Mouse (Mus musculus): ENCODE measurements around the gene Synpo2. TPM values are rescaled to one million over a fixed set of nuclear protein-coding genes. Genes with fewer than 3 reads are reported as not detected.
A peak's percentile ranks its signal among the peaks of the same experiment; 100 is the strongest.
"Not testable (repeated sequence)": the region's sequence is repeated elsewhere in the genome, so short reads cannot be mapped to it uniquely, and the experiment has no call there.

Gene Synpo2
- polyA plus RNA-seq, 1 experiment from 2014 or later = 1.1 TPM

- H3K9ac ChIP-seq (ENCODE audit: low read length) = no peak overlapping the region
- no peak overlapping the region for H3K4me2 ChIP-seq (ENCODE audit: low read length)
- no peak overlapping the region for H3K4me3 ChIP-seq (ENCODE audit: low read depth, low read length)
- no peak overlapping the region for H3K27ac ChIP-seq (ENCODE audit: low read depth, low read length)
- WGBS = 85% methylated on average over 6 of the region's 6 CpGs
- no peaks in the 10 kb centered on the region for H3K36me3 ChIP-seq (ENCODE audit: control insufficient read depth, insufficient read depth, low read length)
- H3K27me3 ChIP-seq (replicated peaks; ENCODE audit: control insufficient read depth, insufficient read depth, low read length) = no peaks in the 10 kb centered on the region
- H3K9me3 ChIP-seq (replicated peaks; ENCODE audit: control insufficient read depth, low read length) = no peaks in the 10 kb centered on the region
- no peak for ATAC-seq
- DNase-seq (ENCODE audit: low spot score) = peak; percentile 23
- H3K4me1 ChIP-seq (ENCODE audit: control insufficient read depth, insufficient read depth, low read length) = no peaks in the 10 kb centered on the region
Observed at GRCm38 (mm10) chr3:123138274-123139003, 97.5 kb downstream of the Synpo2 start.

GRCm38 (mm10) chr3:123132101-123132500 lies 103.8 kb downstream of the Synpo2 start:
- Histone ChIP-seq H3K27ac (ENCODE audit: low read depth, low read length) (no peak overlapping the region), H3K4me2 (ENCODE audit: low read length) (no peak overlapping the region), H3K4me3 (ENCODE audit: low read depth, low read length) (no peak overlapping the region), H3K4me1 (ENCODE audit: control insufficient read depth, insufficient read depth, low read length) (no peaks in the 10 kb centered on the region), H3K9ac (ENCODE audit: low read length) (no peak overlapping the region), H3K9me3 (replicated peaks; ENCODE audit: control insufficient read depth, low read length) (no peaks in the 10 kb centered on the region), H3K27me3 (replicated peaks; ENCODE audit: control insufficient read depth, insufficient read depth, low read length) (no peaks in the 10 kb centered on the region), H3K36me3 (ENCODE audit: control insufficient read depth, insufficient read depth, low read length) (no peaks in the 10 kb centered on the region)
- WGBS = 64% methylated on average over 2 of the region's 2 CpGs
- no peak for DNase-seq (ENCODE audit: low spot score)
- no peak for ATAC-seq

- WGBS = 95% methylated on average over 6 of the region's 6 CpGs
- Histone ChIP-seq H3K9me3 (replicated peaks; ENCODE audit: control insufficient read depth, low read length) (no peaks in the 10 kb centered on the region), H3K4me2 (ENCODE audit: low read length) (no peak overlapping the region), H3K4me1 (ENCODE audit: control insufficient read depth, insufficient read depth, low read length) (no peaks in the 10 kb centered on the region), H3K27ac (ENCODE audit: low read depth, low read length) (no peak overlapping the region), H3K27me3 (replicated peaks; ENCODE audit: control insufficient read depth, insufficient read depth, low read length) (no peaks in the 10 kb centered on the region), H3K9ac (ENCODE audit: low read length) (no peak overlapping the region), H3K4me3 (ENCODE audit: low read depth, low read length) (no peak overlapping the region), H3K36me3 (ENCODE audit: control insufficient read depth, insufficient read depth, low read length) (no peaks in the 10 kb centered on the region)
- DNase-seq (ENCODE audit: low spot score) = no peak
- ATAC-seq = no peak
Observed at GRCm38 (mm10) chr3:123131151-123131756, 104.7 kb downstream of the Synpo2 start.

GRCm38 (mm10) chr3:123130314-123131150 lies 105.4 kb downstream of the Synpo2 start:
- Histone ChIP-seq H3K27ac (ENCODE audit: low read depth, low read length) (no peak overlapping the region), H3K4me1 (ENCODE audit: control insufficient read depth, insufficient read depth, low read length) (no peaks in the 10 kb centered on the region), H3K4me2 (ENCODE audit: low read length) (no peak overlapping the region), H3K9ac (ENCODE audit: low read length) (no peak overlapping the region), H3K27me3 (replicated peaks; ENCODE audit: control insufficient read depth, insufficient read depth, low read length) (no peaks in the 10 kb centered on the region), H3K4me3 (ENCODE audit: low read depth, low read length) (no peak overlapping the region), H3K36me3 (ENCODE audit: control insufficient read depth, insufficient read depth, low read length) (no peaks in the 10 kb centered on the region), H3K9me3 (replicated peaks; ENCODE audit: control insufficient read depth, low read length) (no peaks in the 10 kb centered on the region)
- ATAC-seq = no peak
- WGBS = 90% methylated on average over 14 of the region's 14 CpGs
- no peak for DNase-seq (ENCODE audit: low spot score)

- 80% methylated on average over 8 of the region's 8 CpGs for WGBS
- ATAC-seq (no peak), DNase-seq (ENCODE audit: low spot score) (no peak)
- Histone ChIP-seq H3K36me3 (ENCODE audit: control insufficient read depth, insufficient read depth, low read length) (no peaks in the 10 kb centered on the region), H3K9me3 (replicated peaks; ENCODE audit: control insufficient read depth, low read length) (no peaks in the 10 kb centered on the region), H3K4me1 (ENCODE audit: control insufficient read depth, insufficient read depth, low read length) (no peaks in the 10 kb centered on the region), H3K4me3 (ENCODE audit: low read depth, low read length) (no peak overlapping the region), H3K27ac (ENCODE audit: low read depth, low read length) (no peak overlapping the region), H3K4me2 (ENCODE audit: low read length) (no peak overlapping the region), H3K9ac (ENCODE audit: low read length) (no peak overlapping the region), H3K27me3 (replicated peaks; ENCODE audit: control insufficient read depth, insufficient read depth, low read length) (no peaks in the 10 kb centered on the region)
Observed at GRCm38 (mm10) chr3:123128781-123129180, 107.2 kb downstream of the Synpo2 start.

- DNase-seq (ENCODE audit: low spot score) (no peak), ATAC-seq (no peak)
- Histone ChIP-seq H3K27me3 (replicated peaks; ENCODE audit: control insufficient read depth, insufficient read depth, low read length) (no peaks in the 10 kb centered on the region), H3K4me1 (ENCODE audit: control insufficient read depth, insufficient read depth, low read length) (no peaks in the 10 kb centered on the region), H3K36me3 (ENCODE audit: control insufficient read depth, insufficient read depth, low read length) (no peaks in the 10 kb centered on the region), H3K9ac (ENCODE audit: low read length) (no peak overlapping the region), H3K27ac (ENCODE audit: low read depth, low read length) (no peak overlapping the region), H3K4me3 (ENCODE audit: low read depth, low read length) (no peak overlapping the region), H3K4me2 (ENCODE audit: low read length) (no peak overlapping the region), H3K9me3 (replicated peaks; ENCODE audit: control insufficient read depth, low read length) (no peaks in the 10 kb centered on the region)
- 85% methylated on average over 7 of the region's 7 CpGs for WGBS
Observed at GRCm38 (mm10) chr3:123128091-123128490, 107.9 kb downstream of the Synpo2 start.

GRCm38 (mm10) chr3:123126741-123127140 lies 109.2 kb downstream of the Synpo2 start:
- not testable (repeated sequence) for H3K27me3 ChIP-seq (replicated peaks; ENCODE audit: control insufficient read depth, insufficient read depth, low read length); H3K4me1 ChIP-seq (ENCODE audit: control insufficient read depth, insufficient read depth, low read length); H3K4me2 ChIP-seq (ENCODE audit: low read length); ATAC-seq; H3K4me3 ChIP-seq (ENCODE audit: low read depth, low read length); H3K27ac ChIP-seq (ENCODE audit: low read depth, low read length); DNase-seq (ENCODE audit: low spot score); H3K9ac ChIP-seq (ENCODE audit: low read length); H3K36me3 ChIP-seq (ENCODE audit: control insufficient read depth, insufficient read depth, low read length); H3K9me3 ChIP-seq (replicated peaks; ENCODE audit: control insufficient read depth, low read length)
- WGBS = 95% methylated on average over 4 of the region's 4 CpGs

GRCm38 (mm10) chr3:123123817-123124216 lies 112.1 kb downstream of the Synpo2 start:
- Histone ChIP-seq H3K9me3 (replicated peaks; ENCODE audit: control insufficient read depth, low read length) (no peaks in the 10 kb centered on the region), H3K4me1 (ENCODE audit: control insufficient read depth, insufficient read depth, low read length) (no peaks in the 10 kb centered on the region)
- no peak for DNase-seq (ENCODE audit: low spot score)

More at GRCm38 (mm10) chr3:123123817-123124216, 112.1 kb downstream of the Synpo2 start:
- Histone ChIP-seq H3K27ac (ENCODE audit: low read depth, low read length) (no peak overlapping the region), H3K27me3 (replicated peaks; ENCODE audit: control insufficient read depth, insufficient read depth, low read length) (no peaks in the 10 kb centered on the region), H3K36me3 (ENCODE audit: control insufficient read depth, insufficient read depth, low read length) (no peaks in the 10 kb centered on the region), H3K9ac (ENCODE audit: low read length) (no peak overlapping the region), H3K4me3 (ENCODE audit: low read depth, low read length) (no peak overlapping the region), H3K4me2 (ENCODE audit: low read length) (no peak overlapping the region)
- no peak for ATAC-seq
- 88% methylated on average over 8 of the region's 8 CpGs for WGBS
